Mouse (Mus musculus): ENCODE measurements around the gene Slc7a15.
"Not testable (repeated sequence)": the region's sequence is repeated elsewhere in the genome, so short reads cannot be mapped to it uniquely, and the experiment has no call there.

The Slc7a15 gene

DNA sequence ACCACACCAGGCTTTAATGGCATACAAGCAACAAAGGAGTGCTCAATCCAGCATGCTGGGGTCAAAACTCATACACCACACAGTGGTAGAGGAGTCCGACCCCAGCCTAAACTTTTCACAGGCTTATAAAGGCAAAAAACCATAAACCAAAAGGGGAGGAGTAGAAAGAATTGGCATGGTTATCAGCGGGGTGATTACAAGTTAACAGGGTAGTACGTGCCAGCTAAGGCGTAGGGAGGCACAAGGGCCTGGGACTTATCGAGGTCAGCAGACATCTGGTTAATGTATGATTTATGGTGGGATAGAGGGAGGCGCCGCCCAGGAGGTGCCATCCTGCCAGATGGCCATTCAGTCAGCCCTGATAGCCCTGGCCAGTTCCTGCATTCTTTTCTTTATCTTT lies at the start of gene Slc7a15:
Slc7a15 (minus strand) TSS at position 101 of the 400 bp plus-strand sequence.
- DNase-seq (ENCODE audit: low spot score in 2 of 2): not testable (repeated sequence)

DNA sequence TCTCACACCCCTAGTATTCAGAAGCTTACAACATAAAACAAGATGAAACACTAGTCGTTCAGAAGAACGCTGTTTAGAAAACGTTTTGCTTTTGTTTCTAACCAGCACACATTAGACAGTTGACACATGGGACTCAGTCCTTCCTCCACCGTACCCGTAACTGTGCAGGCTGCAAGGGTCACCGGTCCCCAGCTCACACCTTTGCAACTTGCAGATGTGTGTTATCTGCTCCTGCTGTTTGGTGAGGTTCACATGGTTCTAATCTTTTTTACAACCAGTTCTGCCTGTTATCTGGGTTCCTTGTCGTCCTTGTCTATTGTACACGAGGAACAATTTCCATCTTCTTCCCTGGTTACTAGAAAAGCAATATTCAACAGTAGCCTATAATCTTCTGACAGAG lies 49.3 kb upstream of the Slc7a15 start:
- DNase-seq (ENCODE audit: low spot score in 2 of 2): not testable (repeated sequence)

DNA sequence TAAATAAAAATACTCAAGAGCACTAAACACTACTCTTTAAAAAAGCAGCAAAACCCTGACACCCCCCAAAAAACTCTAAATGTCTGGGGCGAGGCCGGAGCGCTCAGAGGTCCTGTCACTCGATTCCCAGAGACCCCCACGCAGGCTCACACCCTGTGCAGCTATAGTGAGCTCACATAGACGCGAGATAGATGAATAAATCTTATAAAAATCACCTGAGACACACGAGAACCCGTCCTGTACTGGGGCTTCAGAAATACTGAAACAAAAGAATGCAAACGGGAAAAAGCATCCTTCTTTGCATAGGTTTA lies 42.5 kb upstream of the Slc7a15 start:
- DNase-seq (ENCODE audit: low spot score in 2 of 2): no peak

DNA sequence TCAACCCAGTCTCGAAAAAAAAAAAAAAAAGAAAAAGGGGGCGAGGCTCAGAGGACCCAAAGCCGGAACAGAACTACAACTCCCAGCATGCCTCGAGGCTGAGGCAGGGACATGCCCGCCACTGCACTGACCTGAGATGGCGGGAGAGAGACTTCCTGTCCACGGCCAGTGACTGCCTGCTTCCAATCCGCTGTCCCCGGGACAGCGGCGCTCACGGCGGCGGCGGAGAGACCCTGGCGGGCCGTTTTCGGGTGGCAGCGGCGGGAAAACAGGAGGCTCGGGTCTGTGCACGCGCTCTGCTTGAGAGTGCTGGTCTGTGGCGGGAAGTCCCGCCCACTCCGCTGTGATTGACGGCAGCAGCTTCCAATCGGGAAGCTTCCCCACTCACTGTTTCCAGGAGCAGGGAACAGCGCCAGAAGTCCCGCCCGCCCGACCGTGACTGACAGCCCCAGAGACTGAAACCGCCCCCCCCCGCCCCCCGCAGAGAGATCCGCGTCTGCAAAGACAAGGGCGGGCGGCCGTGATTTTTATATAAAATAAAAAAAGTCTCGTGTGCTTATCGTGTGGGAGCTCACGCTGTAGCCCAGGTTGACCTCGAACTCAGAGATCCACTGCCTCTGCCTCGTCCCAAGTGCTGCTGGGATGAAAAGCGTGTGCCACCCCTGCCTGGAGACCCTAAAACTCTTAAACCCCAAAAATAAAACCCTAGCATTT lies 42.0 kb upstream of the Slc7a15 start:
- peak; percentile 98 to 100 for DNase-seq (ENCODE audit: low spot score in 2 of 2)

DNA sequence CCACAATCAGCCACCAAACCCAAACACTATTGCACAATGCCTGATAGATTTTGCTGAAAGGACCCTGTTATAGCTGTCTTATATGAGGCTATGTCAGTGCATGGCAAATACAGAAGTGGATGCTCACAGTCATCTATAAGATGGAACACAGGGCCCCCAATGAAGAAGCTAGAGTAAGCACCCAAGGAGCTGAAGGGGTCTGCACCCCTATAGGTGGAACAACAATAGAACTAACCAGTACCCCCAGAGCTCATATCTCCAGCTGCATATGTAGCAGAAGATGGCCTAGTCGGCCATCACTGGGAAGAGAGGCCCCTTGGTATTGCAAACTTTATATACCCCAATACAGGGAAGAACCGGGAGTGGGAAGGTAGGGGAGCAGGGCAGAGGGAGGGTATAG lies 41.3 kb upstream of the Slc7a15 start:
- not testable (repeated sequence) for DNase-seq (ENCODE audit: low spot score in 2 of 2)

DNA sequence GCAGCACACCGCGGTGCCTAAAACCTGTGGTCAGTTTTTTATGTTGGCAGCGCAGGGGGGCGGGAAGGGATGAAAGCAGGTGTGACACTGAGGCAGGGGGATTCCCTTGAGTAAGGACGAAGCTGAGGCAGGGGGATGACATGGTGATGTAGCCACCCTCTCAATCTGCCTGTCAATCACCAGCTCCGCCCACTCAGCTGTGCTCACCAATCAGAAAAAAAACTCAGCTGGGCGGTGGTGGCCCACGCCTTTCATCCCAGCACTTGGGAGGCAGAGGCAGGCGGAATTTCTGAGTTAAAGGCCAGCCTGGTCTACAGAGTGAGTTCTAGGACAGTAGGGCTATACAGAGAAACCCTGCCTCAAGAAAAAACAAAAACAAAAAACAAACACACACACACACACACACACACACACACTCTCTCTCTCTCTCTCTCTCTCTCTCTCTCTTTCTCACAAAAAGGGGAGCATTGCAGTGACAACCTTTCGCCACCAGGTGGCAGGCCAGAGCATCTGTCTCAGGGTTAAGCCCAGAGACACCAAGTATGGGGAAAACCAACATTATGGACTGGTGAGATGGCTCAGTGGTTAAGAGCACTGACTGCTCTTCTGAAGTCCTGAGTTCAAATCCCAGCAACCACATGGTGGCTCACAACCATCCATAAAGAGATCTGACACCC lies 39.7 kb upstream of the Slc7a15 start:
- peak; percentile 86 to 90 for DNase-seq (ENCODE audit: low spot score in 2 of 2)

DNA sequence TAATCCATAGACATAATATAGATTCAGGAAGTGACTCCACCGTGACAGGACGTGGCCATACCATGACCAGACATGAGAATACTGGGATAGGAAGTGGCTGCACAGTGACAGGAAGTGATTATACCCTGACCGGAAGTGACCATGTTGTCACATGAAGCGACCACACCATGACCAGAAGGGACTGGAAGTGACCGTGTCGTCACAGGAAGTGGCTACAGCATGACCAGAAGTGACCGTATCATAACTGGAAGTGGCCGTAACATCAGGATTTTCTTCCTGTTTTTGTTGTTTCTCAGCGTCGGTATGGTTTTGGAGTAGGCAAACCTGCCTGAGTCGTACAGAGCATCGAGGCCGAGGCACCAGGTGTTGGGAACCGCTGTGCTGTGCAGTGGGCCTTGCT lies 38.1 kb upstream of the Slc7a15 start:
- DNase-seq (ENCODE audit: low spot score in 2 of 2): no peak

DNA sequence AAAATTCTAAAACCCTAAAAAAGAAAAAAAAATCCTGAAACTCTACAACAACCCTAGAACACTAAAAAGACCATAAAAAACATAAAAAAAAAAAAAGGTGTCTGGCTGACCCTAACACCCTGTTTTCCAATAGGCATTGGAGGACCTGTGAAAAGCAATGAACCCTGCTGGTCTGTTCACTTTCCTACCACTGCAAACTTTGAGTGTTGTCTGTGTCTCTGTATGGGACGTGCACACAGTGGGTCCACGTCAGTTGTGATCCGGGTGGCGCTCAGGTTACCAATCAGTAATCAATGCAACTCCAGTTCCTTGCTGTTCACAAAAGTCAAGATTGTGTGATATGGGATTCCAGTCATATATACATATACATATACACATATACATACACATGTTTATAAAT lies 36.7 kb upstream of the Slc7a15 start:
- no peak for DNase-seq (ENCODE audit: low spot score in 2 of 2)

DNA sequence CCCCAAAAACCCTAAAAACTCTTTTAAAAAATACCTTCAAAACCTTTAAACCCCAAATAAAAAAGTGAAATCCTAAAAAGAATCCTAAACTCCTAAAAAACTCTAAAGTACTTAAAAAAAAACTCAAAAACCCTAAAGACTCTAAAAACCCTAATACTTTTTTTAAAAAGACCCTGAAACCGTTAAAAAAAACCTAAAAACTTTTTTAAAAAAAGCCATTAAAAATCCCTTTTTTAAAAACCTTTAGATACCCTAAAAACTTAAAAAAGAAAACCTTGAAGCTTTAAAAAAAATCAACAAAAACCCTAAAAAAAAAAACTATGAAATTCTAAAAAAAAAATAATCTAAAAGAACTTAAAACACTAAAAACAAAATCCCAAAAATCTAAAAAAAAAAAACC lies 35.4 kb upstream of the Slc7a15 start:
- no peak for DNase-seq (ENCODE audit: low spot score in 2 of 2)

DNA sequence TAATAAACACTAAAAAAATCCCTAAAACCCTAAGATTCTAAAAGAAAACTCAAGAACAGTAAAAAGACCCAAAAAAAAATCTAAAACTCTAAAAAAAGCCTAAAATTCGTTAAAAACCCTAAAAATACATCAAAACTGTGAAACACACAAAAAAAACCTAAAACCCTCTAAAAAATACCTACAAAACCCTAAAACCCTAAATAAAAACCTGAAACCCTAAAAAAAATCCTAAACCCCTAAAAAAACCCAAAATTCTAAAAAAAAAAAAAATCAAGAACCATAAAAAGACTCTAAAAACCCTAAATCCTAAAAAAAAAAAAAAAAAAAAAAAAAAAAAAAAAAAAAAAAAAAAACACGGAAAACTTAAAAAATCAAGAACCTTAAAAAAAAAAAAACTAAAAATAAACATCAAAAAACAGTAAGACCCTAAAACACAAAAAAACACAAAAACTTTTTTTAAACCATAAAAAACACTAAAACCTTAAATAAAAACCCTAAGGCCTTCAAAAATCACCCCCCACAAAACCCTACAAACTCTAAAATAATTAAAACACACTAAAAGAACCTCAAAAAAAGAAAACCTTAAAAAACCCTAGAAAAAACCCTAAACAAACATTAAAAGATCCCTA lies 34.0 kb upstream of the Slc7a15 start:
- DNase-seq (ENCODE audit: low spot score in 2 of 2): no peak

DNA sequence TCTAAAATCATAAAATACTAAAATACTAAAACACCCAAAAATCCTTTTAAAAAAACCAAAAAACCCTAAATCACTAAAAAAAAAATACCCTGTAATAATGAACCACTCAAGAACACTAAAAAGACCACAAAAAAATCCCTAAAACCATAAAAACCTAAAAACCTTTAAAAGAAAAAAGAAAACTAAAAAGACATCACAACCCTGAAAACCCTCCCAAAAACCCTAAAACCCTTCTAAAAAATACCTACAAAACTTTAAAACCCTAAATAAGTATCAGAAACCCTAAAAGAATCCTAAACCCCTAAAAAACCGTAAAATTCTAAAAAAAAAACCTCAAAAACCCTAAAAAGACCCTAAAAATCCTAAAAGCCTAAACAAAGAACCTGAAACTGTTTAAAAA lies 32.8 kb upstream of the Slc7a15 start:
- no peak for DNase-seq (ENCODE audit: low spot score in 2 of 2)

DNA sequence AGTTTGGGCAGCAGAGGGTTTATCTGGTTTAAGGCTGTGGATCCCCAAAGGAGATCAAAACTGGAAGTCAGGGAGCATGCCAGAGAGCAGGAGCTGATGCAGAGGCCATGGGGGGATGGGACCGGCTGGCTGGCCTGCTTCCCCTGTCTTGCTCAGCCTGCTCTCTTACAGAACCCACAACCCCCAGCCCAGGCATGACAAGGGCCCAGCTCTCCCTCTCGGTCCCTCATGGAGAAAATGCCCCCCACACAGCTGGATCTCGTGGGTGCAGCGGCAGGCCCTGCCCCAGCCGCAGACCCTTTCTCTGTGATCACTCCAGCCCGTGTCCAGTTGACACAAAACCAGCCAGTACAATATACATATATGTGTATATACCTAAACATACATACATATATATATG lies 30.7 kb upstream of the Slc7a15 start:
- DNase-seq (ENCODE audit: low spot score in 2 of 2): no peak

DNA sequence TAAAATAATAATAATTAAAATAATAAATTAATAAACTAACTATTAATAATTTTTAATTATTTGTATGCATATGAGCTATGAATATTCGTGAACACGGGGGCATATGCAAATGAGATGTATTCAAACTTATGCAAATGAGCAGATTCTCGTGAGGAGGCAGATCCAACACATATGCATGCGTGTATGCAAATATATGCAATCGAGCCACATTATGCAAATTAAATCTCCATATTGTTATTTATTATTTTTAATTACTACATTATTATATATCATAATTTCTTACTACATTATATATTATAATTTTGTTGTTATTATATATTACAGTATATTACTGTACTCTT lies 21.8 kb upstream of the Slc7a15 start:
- DNase-seq (ENCODE audit: low spot score in 2 of 2): no peak

DNA sequence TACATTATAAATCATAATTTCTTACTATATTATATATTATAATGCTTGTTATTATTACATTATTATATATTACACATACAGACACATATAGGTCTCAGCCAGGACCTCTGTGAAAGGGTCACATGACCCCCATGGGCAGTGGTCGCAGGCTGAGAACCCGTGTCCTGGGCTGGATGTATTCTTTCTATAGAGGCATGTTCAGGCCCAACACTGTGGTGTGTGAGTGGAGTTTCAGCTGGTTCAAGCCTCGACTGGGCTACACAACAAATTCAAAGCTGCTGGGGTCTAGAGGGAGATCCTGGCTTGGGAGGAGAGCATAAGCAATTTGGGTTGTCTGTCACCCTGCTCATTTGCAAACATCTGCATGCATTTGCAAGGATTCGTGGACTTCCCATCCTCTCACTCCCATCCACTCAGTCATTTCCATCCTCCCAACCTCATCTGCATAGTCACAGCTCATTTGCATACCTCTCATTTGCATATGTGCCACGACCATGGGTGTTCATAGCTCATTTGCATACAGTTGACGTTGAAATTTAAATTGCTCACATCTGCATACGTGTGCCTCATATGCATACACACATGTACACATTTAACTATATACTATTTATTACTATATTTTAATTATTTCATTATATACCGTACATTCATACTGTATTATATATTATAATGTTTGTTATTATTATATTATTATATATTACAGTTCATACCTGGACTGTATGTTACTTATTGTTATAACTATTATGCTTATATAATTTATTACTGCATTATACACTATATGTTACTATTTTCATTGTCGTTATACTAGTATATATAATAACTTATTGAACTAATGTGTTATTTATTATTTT lies 21.2 kb upstream of the Slc7a15 start:
- DNase-seq (ENCODE audit: low spot score in 2 of 2): no peak

DNA sequence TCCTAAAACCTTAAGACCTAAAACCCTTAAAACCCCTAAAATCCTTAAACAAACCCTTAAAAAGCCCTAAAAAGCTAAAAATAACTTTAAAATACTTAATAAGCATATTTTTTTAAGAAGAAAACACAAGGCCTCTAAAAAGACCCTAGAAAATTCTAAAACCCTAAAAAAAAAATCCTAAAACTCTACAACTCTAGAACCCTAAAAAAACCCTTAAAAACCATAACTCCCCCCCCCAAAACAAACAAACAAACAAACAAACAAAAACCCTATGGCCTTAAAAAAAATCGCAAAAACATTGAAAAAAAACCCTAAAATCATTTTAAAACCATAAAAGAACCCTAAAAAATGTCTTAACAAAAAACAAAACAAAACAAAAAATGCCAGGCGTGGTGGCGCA lies 19.4 kb upstream of the Slc7a15 start:
- DNase-seq (ENCODE audit: low spot score in 2 of 2): no peak

DNA sequence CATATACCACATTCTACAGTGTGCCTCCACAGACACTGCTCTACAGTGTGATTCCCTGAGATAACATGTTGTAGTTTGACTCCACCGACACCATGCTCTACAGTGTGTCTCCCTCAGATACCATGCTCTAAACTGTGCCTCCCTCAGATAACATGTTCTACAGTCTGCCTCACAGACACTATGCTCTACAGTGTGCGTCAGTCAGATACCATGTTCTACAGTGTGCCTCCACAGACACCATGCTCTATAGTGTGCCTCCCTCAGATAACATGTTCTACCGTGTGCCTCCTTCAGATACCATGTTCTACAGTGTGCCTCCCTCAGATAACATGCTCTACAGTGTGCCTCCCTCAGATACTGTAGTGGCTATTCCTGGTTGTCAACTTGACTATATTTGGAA lies 10.2 kb upstream of the Slc7a15 start:
- no peak for DNase-seq (ENCODE audit: low spot score in 2 of 2)

DNA sequence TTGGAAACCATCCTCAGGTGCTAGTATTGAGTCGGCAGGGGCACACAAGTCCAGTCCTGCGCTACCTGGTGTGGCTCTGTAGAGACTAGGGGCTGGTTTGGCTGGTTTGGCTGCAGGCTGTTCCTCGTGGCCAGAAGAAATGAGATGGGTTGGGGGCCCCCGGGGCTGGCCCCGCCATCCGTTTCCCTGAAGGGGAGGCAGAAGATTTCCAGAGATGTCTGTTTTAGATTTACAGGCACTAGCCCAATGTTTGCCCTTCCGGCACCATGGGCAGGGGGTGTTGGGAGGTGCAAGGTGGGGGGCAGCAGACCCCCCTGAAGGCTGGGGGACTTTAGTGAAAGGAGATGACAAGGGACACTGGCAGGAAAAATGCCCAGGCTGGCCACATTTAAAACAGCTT lies 3.3 kb downstream of the Slc7a15 start:
- DNase-seq (ENCODE audit: low spot score in 2 of 2): no peak

DNA sequence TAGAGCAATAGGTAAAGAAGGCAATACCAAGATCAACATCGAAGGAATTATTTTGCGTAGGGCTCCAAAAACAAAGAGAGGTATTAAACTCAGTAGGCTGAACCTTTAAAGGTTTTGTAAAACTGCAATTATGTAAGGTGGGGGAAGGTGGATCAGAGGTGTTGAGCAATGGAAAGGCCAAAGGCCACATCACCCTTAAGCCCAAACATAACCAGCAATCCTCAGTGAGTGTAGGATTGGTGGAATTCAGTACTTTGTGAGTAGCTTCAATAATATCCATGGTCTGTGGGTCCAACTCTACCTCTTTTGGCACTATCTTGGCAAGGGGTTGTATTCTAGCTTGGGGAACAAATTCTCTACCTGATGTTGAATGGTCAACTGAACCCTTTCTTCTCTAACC lies 7.5 kb downstream of the Slc7a15 start:
- not testable (repeated sequence) for DNase-seq (ENCODE audit: low spot score in 2 of 2)

DNA sequence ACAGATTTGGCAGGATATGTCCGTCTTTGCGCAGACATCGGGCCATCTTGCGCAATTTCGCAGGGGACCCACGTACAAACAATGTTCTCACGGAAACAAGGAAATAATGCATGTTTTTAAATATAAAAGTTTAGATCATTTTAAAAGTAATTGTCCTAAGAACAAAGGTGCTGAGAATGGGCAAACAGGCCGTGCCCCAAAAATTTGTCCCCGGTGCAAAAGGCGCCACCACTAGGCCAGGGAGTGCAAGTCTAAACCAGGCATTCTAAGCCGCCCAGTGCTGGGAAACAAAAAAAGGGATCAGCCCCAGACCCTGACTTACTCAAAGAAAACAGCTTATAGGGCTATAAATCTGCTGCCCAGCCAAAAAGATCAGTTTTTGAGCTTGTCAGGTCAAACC lies 25.5 kb downstream of the Slc7a15 start:
- no peak for DNase-seq (ENCODE audit: low spot score in 2 of 2)

DNA sequence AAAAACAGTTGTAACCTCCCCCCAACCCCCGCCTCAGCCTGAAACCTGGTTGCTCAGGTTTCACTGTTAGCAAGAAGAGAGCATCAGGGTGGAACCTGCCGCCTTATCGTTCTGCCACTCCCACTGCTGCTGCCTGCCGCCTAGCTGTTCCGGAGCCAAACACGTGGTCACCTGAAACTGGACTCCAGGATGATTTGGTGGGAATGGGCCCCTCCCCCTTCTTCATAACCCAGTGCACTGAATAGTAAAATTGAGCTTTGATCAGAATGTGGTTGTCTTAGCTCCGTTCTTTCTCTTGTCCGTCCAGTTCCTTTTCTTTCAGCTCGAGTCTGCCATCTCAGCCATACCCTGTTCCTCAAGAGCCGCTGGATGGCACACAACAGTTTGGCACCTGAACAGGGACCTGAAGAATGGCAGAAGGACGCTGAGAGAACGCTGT lies 26.9 kb downstream of the Slc7a15 start:
- DNase-seq (ENCODE audit: low spot score in 2 of 2): not testable (repeated sequence)

DNA sequence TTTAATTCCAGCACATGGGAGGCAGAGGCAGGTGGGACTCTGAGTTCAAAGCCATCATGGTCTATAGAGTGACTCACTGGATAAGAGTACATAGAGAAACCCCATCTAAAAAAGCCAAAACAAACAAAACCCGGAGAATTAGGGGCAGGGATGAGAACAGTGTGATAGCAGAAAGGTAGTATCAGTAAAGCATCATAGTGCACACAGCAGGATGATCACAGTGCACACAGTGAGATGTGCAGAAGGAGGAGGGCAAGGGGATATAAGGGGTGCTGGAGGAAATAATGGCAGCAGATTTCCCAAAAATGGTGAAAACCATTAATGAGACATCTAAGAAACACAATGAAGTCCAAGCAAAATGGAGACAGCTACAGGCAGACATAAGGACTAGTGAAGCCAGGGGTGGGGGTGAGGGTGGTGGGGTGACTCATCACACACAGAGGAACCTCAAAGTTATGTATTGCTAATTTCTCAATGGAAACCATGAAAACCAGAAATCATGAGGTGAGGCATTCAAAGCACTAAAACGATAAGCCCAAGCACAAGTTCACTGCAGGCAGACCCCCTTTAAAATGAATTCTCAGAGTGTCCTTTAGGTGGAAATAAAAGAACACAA lies 27.5 kb downstream of the Slc7a15 start:
- not testable (repeated sequence) for DNase-seq (ENCODE audit: low spot score in 2 of 2)

DNA sequence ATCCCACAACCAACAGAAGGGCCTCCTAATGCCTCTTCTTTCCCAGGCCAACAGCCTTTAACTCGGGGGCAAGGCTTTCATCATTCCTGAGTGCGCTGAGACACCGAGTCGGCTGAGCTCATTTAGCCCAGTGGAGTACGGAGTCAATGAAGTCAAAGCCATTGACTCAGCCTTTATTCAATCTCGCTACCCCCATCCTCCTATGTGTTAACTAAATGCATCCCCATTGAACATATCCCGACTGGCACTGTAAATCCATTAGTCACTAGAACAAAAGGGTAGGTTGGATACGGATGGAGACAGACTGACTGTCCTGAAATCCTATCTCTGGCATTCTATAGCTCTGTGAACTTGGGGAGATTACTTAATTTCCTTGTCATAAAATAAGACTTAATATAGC lies 36.7 kb downstream of the Slc7a15 start:
- DNase-seq (ENCODE audit: low spot score in 2 of 2): not testable (repeated sequence)
